Mouse (Mus musculus) gastrocnemius, postnatal 25 days (tissue): ENCODE measurements at regions not wholly inside any gene's neighbourhood (a gene's known extent, or its start where the extent isn't known, plus 50 kb on each side); places are given as distances from the start of the nearest gene placed in this dataset.

ENCODE experiments used
- DNase-seq: peaks from one replicate; pipeline ENCODE4 v3.0.0; 2022

DNA sequence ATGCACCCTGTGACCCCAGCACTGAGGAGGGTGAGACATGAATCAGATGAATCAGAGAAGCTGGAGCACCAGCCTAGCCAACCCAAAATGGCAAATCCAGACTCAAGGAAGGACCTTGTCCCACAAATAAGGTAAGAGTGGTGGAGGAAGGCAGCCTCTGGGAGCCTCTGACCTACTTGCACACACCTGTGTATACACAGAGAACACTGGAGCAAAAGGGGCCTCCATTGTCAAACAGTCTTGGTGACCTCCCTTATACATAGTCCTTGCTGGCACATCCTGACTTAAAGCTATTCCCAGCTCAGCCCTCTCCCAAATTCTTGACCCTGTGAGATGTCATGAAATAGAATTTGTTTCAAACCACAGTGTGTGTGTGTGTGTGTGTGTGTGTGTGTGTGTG, 57.1 kb downstream of the Inhbb start:
- DNase-seq, result no peak

DNA sequence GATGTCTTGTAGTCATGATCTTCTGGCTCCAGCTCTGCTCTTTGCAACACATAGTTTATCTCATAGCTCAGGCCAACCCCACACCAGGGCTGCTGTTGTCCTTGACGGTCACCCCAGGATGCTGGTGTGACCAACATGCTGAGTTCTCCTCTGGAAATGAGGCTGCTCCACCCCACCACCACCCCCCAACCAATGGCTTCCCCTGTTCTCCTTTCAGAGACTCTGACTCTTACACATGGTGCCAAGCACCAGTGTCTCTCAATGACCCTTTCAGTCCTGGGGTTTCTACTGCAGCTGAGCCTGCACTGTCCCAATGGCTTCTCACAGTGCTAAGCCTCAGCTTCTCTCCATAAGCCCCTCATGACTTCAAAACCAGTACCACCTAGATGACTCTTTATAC, 64.0 kb downstream of the Inhbb start:
- DNase-seq, result no peak

GRCm38 (mm10) chr1:119356916-119357315, 65.1 kb downstream of the Inhbb start:
- DNase-seq, result no peak

- no peak for DNase-seq
Observed at GRCm38 (mm10) chr1:119355456-119355855, 66.6 kb downstream of the Inhbb start.

- DNase-seq, result no peak
Observed at GRCm38 (mm10) chr1:119351567-119351966, 70.5 kb downstream of the Inhbb start.

- no peak for DNase-seq
Observed at GRCm38 (mm10) chr1:119350846-119351245, 71.2 kb downstream of the Inhbb start.

- DNase-seq, result no peak
Observed at GRCm38 (mm10) chr1:119350296-119350695, 71.8 kb downstream of the Inhbb start.

DNA sequence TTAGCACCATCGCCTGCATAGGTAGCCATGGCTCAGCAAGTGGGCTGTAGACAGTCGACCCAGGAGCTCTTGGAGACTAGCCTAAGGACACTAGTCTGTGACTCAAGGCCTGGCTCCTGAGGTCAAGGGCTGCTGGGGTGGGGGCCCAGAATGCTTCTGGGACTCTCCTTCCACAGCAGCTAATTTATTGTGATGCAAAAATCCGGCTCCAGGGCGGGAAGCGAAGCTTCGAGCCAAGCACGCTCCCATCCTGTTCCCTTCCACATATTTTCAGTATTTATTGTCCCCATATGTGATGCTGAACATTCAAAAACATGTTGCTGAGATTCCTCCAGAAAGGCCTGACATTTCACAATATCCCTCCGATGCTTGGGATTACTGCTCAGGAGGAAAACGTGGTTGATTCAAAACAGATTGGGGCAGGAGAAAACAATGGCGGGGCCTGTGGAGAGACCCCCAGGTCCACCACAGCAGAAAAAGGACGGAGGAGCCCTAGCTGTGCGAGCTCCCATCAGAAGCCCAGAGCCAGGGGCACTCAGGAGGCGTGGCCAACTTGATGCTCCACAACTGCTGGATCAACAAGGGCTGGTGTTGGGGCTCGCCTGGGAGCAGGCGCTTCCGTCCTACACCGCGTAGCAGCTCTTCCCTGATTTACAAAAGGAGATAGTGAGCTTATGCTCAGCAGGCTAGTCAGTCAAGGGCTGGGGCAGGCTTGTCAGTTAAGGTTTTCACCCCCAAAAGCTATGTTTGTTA, 73.4 kb downstream of the Inhbb start:
- no peak for DNase-seq

- no peak for DNase-seq
Observed at GRCm38 (mm10) chr1:119347749-119348148, 74.3 kb downstream of the Inhbb start.

DNA sequence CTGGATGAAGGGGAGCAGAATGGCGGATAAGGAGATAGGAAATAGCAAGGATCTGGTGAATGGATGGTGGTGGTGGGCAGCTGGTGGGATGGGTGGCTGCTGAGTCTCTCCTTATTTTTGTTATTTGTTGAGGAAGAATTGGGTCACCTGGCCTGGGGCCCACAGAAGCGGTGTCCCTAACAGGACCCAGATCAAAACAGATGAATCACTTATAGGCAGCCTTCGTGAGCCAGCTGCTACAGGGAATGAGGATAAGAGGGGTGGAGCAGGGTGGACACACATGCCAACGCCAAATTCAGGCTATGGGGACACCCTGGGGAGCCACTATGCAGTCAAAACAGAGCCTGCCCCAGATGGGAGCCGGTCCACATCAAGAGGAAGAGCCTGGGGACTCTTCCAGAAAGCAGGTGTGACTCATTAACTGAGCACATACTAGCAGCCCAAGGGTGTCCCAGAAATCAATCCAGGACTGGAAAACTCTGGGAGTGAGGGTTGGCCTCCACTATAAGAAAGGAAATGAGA, 75.4 kb downstream of the Inhbb start:
- peak; percentile 16 for DNase-seq

- no peak for DNase-seq
Observed at GRCm38 (mm10) chr1:119345115-119345791, 76.8 kb downstream of the Inhbb start.

DNA sequence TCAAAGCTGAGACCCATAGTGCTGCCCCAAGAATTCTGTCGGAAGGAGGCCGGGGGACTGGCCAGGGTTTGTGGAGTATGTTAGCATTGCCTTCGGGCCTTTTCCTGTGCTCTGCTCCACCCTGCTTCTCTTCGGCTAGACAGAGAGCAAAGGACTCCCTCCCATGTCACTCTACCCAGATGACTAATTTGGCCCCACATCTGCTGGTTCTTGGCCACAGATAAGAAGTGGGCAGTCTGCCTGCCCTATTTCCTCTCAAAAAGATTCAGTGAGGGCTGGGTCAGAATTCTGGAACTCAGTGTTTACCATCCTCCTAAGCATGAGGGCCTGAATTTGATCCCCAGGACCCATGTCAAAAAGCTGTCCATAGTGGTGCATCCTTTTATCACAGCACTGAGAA, 78.0 kb downstream of the Inhbb start:
- DNase-seq, result no peak

GRCm38 (mm10) chr1:119335171-119335570, 86.9 kb downstream of the Inhbb start:
- no peak for DNase-seq

DNA sequence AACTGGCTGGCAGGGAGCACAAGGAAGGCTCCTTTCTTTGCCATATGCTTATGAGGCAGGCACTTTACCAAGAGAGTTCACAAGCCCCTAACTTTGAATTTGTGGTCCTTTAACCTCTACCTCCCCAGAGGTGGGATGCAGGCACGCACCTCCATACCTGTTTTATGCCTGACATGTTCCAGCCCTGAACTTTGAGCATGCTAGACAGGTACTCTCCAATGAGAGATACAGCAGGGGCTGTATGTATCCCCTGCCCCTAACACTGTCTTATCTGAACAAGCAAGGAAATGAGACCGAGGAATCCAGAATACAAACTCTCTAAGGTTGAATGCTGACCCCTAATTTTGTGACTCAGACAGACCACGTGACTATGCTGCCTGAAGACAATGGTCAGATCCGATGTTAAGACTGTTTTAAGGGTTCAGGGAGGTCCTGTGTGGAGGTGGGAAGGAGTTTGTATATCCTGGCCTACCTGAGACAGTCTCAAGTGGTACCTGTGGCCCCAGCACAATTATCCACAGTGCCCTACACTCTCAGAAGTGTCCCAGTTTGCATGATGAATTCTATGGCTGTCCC, 91.2 kb downstream of the Inhbb start:
- no peak for DNase-seq

GRCm38 (mm10) chr1:119329693-119330434, 92.2 kb downstream of the Inhbb start:
- DNase-seq, result no peak

DNA sequence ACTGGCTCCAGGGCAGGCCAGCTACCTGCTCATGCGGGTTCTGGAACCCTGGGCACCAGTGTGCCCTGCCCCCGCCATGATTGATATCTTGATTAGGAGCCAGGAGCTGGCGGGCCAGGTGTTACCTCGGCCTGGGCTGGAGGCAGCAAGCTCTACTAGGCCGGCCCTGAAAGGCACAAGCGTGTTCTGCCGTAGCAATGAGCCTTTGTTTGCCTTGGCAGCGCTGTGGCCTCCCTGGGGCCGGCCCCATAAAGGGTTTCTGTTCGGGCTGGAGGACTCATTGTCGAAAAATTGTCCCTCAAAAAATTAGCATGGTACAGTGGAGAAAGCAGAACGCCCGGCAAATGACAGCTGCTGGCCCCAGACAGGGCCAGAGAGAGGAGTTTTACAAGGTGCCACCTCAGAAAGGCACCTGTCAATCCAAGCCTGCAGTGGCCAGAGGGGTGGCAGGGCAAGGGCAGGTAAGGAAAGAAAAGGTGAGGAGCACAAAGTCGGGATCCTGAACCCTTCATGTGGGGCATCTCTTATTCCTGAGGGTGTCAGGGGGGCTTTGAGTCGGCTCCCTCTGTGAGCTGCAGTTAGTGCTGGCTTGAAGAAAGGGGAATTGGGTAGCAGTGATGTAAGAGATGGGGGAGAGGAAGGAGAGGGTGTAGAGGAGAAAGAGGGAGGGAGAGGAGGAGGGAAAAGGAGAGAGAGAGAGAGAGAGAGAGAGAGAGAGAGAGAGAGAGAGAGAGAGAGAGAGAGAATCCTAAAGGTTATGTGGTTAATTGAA, 92.9 kb downstream of the Inhbb start:
- no peak for DNase-seq

- no peak for DNase-seq
Observed at GRCm38 (mm10) chr1:119324551-119324950, 97.5 kb downstream of the Inhbb start.

GRCm38 (mm10) chr1:119322279-119322995, 99.6 kb downstream of the Inhbb start:
- no peak for DNase-seq

DNA sequence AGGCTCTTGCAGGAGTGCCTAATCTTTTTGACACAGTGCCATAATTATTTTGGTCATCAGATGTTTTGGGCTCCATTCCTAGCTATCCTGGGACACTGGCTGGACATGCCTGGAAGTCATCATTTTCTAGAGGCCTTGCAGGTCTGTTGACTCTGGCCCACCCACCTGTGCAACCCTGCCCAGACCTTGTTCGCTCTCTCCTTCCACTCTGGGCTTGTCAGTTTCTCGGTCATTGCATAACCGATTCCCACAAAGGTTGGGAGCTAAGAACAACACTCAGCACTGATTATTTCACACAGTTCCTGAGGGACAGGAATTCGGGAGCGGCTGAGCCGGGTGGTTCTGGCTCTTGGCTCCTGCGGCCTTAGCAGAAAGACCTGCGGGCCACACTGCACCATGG, 100.2 kb downstream of the Inhbb start:
- DNase-seq, result no peak

- no peak for DNase-seq
Observed at GRCm38 (mm10) chr1:119317006-119317405, 105.0 kb downstream of the Inhbb start.

DNA sequence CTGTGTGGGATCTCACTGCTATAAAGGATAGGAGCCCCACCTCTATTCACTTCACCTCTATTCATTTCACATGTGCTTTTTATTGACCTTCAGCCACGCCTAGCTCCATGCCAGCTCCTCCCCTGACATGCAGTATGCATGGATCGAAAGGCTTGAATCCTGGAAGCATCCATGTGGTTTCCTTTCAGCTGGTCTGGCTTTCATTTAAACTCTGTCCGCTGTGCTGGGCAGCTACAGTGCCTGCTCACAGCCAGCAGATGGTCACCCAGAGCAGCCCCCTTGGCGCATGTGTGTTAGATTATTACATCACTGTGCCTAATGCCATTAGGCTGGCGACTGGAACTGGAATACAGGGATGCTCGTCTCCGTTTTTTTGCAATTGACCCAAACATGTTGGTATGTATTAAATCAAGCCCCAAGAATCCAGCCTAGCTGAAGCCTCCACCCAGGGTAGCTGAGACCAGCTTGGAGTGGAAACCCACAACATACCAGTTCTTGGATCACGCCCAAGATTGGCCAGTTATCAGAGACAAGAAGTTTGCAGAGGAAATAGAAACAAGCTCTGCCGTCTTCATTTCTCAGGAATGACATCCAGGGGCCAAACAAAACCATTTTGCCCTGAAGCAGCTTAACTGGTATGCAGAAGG, 113.2 kb downstream of the Inhbb start:
- peak; percentile 19 for DNase-seq
